Mouse (Mus musculus): Measurements from ENCODE around the gene Slc37a3. TPM values are rescaled to one million over a fixed set of nuclear protein-coding genes. Genes with fewer than 3 reads are reported as not detected.
A peak's percentile ranks its signal among the peaks of the same experiment; 100 is the strongest.

Slc37a3 gene
- polyA plus RNA-seq, 1 experiment from 2014 or later = 53.3 TPM

- H3K9ac ChIP-seq = no peak overlapping the region
- no peak overlapping the region for H3K4me2 ChIP-seq (replicated peaks)
- no peak overlapping the region for H3K4me3 ChIP-seq (replicated peaks)
- H3K36me3 ChIP-seq = no peaks in the 10 kb centered on the region
- no peak for ATAC-seq (ENCODE audit: insufficient number of reproducible peaks, low FRiP score, low TSS enrichment, low read depth)
- H3K27ac ChIP-seq (replicated peaks) = no peak overlapping the region; the same call in 1 of the 2 replicates
- 50% methylated on average over 2 of the region's 2 CpGs for WGBS
- no peaks in the 10 kb centered on the region for H3K9me3 ChIP-seq (replicated peaks)
- no peaks in the 10 kb centered on the region for H3K27me3 ChIP-seq
- peaks cover 11% of the 10 kb centered on the region for H3K4me1 ChIP-seq
Measured at GRCm38 (mm10) chr6:39318631-39319010, 58.9 kb downstream of the Slc37a3 start.

DNA sequence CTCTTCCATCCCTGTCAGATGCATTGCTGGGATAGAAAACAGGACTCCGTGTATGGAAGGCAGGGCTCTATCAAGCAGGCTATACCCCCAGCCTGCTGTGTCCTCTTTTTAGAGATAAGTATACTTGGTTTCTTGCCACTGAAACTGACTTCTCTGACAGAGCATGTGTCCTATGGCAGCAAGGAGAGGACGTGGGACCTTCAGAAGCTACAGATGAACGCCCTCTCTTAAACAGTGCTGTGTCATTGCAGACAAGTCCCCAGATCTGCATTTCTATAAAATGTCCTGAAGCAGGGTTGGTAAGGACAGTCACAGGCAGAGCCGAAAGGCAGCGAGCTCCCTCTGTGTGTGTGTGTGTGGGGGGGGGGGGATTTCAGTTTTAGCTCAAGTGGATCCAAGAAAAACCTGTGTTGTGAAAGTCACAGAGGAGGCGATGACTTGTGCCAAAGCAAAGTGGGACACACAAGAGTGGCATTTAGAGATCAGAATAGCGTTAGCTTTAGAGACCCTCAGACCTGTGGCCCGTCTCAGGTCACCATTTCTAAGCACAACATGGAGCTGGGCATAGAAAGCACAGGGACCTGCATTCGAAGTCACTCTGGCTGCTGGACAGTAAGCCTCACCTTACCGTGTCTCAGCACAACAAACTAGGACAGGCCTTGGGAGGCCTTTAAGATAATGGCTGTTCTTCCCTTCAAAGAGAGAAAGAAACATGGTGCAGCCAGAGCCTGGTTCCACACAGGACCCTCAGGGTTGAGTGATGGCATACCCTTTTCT lies 59.4 kb downstream of the Slc37a3 start:
- no peak overlapping the region for H3K4me3 ChIP-seq (replicated peaks)
- no peaks in the 10 kb centered on the region for H3K9me3 ChIP-seq (replicated peaks)
- H3K9ac ChIP-seq = no peak overlapping the region
- no peak overlapping the region for H3K27ac ChIP-seq (replicated peaks)
- no peak for ATAC-seq (ENCODE audit: insufficient number of reproducible peaks, low FRiP score, low TSS enrichment, low read depth)
- peaks cover 11% of the 10 kb centered on the region for H3K4me1 ChIP-seq
- 84% methylated on average over 10 of the region's 10 CpGs for WGBS
- no peaks in the 10 kb centered on the region for H3K27me3 ChIP-seq
- H3K4me2 ChIP-seq (replicated peaks) = no peak overlapping the region
- H3K36me3 ChIP-seq = no peaks in the 10 kb centered on the region

DNA sequence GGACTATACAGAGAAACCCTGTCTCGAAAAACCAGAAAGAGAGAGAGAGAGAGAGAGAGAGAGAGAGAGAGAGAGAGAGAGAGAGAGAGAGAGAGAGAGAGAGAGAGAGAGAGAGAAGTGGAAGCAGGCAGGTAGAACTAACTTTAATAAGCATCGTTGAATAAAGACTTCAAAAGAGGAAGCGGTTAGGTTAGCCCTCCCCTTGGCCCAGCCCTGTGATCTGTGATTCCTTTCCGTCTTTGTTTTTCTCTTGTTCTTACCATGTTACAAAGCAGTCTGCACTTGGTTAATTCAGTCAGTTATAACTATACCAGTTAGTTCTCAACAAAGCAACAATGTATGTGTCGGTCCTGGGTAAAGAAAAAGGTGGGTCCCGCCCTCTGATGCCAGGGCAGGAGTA lies 61.4 kb downstream of the Slc37a3 start:
- H3K9me3 ChIP-seq (replicated peaks) = no peaks in the 10 kb centered on the region
- 83% methylated on average over 6 of the region's 6 CpGs for whole genome bisulfite sequencing
- no peak overlapping the region for H3K27ac ChIP-seq (replicated peaks)
- no peak overlapping the region for H3K4me3 ChIP-seq (replicated peaks)
- H3K36me3 ChIP-seq = no peaks in the 10 kb centered on the region
- no peak overlapping the region for H3K9ac ChIP-seq
- H3K4me1 ChIP-seq = peaks cover 11% of the 10 kb centered on the region
- ATAC-seq (ENCODE audit: insufficient number of reproducible peaks, low FRiP score, low TSS enrichment, low read depth) = no peak
- no peak overlapping the region for H3K4me2 ChIP-seq (replicated peaks)
- no peaks in the 10 kb centered on the region for H3K27me3 ChIP-seq

DNA sequence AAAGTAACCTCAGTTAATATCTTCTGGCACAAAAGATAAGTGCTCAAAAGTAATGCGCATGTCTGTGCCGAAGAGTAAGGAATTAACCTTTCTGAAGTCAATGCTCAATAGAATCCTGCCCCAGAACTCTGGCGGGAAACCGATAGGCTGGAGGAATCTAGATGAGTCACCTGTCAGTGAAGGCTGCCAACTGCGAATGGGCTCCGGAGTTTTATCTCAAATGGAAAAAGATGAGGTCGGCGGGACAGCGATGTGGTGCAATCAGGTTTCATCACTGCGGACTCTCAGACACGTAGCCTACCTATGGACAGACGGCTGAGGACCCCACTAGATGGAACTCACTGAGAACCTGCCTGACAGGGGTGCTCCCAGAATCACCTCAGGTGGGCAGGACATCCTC lies 63.0 kb downstream of the Slc37a3 start:
- Histone ChIP-seq H3K4me1 (peaks cover 11% of the 10 kb centered on the region), H3K36me3 (no peaks in the 10 kb centered on the region), H3K9me3 (replicated peaks) (no peaks in the 10 kb centered on the region), H3K4me2 (replicated peaks) (no peak overlapping the region), H3K4me3 (replicated peaks) (no peak overlapping the region), H3K27ac (replicated peaks) (no peak overlapping the region), H3K9ac (no peak overlapping the region), H3K27me3 (no peaks in the 10 kb centered on the region)
- 88% methylated on average over 12 of the region's 12 CpGs for WGBS
- ATAC-seq (ENCODE audit: insufficient number of reproducible peaks, low FRiP score, low TSS enrichment, low read depth) = no peak

GRCm38 (mm10) chr6:39311786-39312185 lies 65.7 kb downstream of the Slc37a3 start:
- Histone ChIP-seq H3K36me3 (no peaks in the 10 kb centered on the region), H3K9me3 (replicated peaks) (no peaks in the 10 kb centered on the region), H3K4me2 (replicated peaks) (no peak overlapping the region), H3K9ac (no peak overlapping the region), H3K27ac (replicated peaks) (no peak overlapping the region), H3K27me3 (no peaks in the 10 kb centered on the region), H3K4me1 (no peaks in the 10 kb centered on the region), H3K4me3 (replicated peaks) (no peak overlapping the region)
- ATAC-seq (ENCODE audit: insufficient number of reproducible peaks, low FRiP score, low TSS enrichment, low read depth) = no peak
- WGBS = 77% methylated on average over 3 of the region's 3 CpGs

GRCm38 (mm10) chr6:39304371-39304874 lies 73.1 kb downstream of the Slc37a3 start:
- WGBS = 25% methylated on average over 6 of the region's 6 CpGs

DNA sequence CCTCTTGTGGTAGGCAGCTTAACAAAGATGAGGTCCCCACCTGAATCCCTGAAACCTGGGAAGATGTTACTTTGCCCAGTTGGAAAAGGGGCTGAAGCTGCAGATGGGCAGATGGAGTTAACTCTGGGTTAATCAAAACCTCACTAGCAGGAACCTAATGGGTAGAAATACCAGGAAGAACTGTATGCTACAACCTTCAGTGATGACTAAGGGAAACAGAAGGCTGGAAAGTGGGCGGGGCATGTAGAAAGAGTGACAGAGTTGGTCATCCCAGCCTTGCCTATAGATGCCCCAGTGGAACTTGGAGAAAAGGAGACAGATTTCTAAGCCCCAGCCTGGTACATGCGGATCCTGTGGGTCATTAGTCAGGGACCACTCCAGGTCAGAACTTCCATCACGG lies 76.0 kb downstream of the Slc37a3 start:
- Histone ChIP-seq H3K4me2 (replicated peaks) (no peak overlapping the region), H3K4me3 (replicated peaks) (no peak overlapping the region), H3K27me3 (no peaks in the 10 kb centered on the region), H3K27ac (replicated peaks) (no peak overlapping the region), H3K9me3 (replicated peaks) (no peaks in the 10 kb centered on the region), H3K9ac (no peak overlapping the region), H3K36me3 (no peaks in the 10 kb centered on the region), H3K4me1 (peaks cover 9% of the 10 kb centered on the region)
- 90% methylated on average over 3 of the region's 3 CpGs for WGBS
- ATAC-seq (ENCODE audit: insufficient number of reproducible peaks, low FRiP score, low TSS enrichment, low read depth) = no peak

More at GRCm38 (mm10) chr6:39304371-39304874, 73.1 kb downstream of the Slc37a3 start:
- Histone ChIP-seq H3K27ac (replicated peaks) (peak overlapping the region; percentile 29; the same call in 1 of the 2 replicates), H3K4me2 (replicated peaks) (no peak overlapping the region), H3K4me1 (peaks cover 9% of the 10 kb centered on the region), H3K9ac (no peak overlapping the region), H3K36me3 (no peaks in the 10 kb centered on the region), H3K4me3 (replicated peaks) (no peak overlapping the region), H3K9me3 (replicated peaks) (no peaks in the 10 kb centered on the region), H3K27me3 (no peaks in the 10 kb centered on the region)
- ATAC-seq (ENCODE audit: insufficient number of reproducible peaks, low FRiP score, low TSS enrichment, low read depth) = no peak

GRCm38 (mm10) chr6:39297079-39297478 lies 80.4 kb downstream of the Slc37a3 start:
- Histone ChIP-seq H3K9ac (no peak overlapping the region), H3K27me3 (no peaks in the 10 kb centered on the region), H3K36me3 (no peaks in the 10 kb centered on the region), H3K4me2 (replicated peaks) (no peak overlapping the region), H3K27ac (replicated peaks) (no peak overlapping the region), H3K4me1 (no peaks in the 10 kb centered on the region), H3K4me3 (replicated peaks) (no peak overlapping the region), H3K9me3 (replicated peaks) (no peaks in the 10 kb centered on the region)
- no peak for ATAC-seq (ENCODE audit: insufficient number of reproducible peaks, low FRiP score, low TSS enrichment, low read depth)
- WGBS = 91% methylated on average over 6 of the region's 6 CpGs

- no peak overlapping the region for H3K27ac ChIP-seq (replicated peaks)
- ATAC-seq (ENCODE audit: insufficient number of reproducible peaks, low FRiP score, low TSS enrichment, low read depth) = no peak
- WGBS = 70% methylated on average over 4 of the region's 4 CpGs
- no peaks in the 10 kb centered on the region for H3K4me1 ChIP-seq
- no peaks in the 10 kb centered on the region for H3K9me3 ChIP-seq (replicated peaks)
- H3K27me3 ChIP-seq = no peaks in the 10 kb centered on the region
- no peak overlapping the region for H3K9ac ChIP-seq
- no peak overlapping the region for H3K4me3 ChIP-seq (replicated peaks)
- no peaks in the 10 kb centered on the region for H3K36me3 ChIP-seq
- H3K4me2 ChIP-seq (replicated peaks) = no peak overlapping the region
Measured at GRCm38 (mm10) chr6:39296474-39296873, 81.0 kb downstream of the Slc37a3 start.

- Histone ChIP-seq H3K4me2 (replicated peaks) (no peak overlapping the region), H3K9ac (no peak overlapping the region), H3K4me3 (replicated peaks) (no peak overlapping the region), H3K27ac (replicated peaks) (no peak overlapping the region), H3K27me3 (no peaks in the 10 kb centered on the region), H3K36me3 (no peaks in the 10 kb centered on the region), H3K4me1 (no peaks in the 10 kb centered on the region), H3K9me3 (replicated peaks) (no peaks in the 10 kb centered on the region)
- WGBS = 45% methylated on average over 14 of the region's 14 CpGs
- ATAC-seq (ENCODE audit: insufficient number of reproducible peaks, low FRiP score, low TSS enrichment, low read depth) = no peak
Measured at GRCm38 (mm10) chr6:39295727-39296411, 81.6 kb downstream of the Slc37a3 start.

GRCm38 (mm10) chr6:39289721-39290120 lies 87.8 kb downstream of the Slc37a3 start:
- Histone ChIP-seq H3K4me3 (replicated peaks) (no peak overlapping the region), H3K9me3 (replicated peaks) (no peaks in the 10 kb centered on the region), H3K4me2 (replicated peaks) (no peak overlapping the region), H3K9ac (no peak overlapping the region), H3K27ac (replicated peaks) (no peak overlapping the region), H3K4me1 (peaks cover 8% of the 10 kb centered on the region; the same call in 1 of the 2 replicates), H3K36me3 (no peaks in the 10 kb centered on the region), H3K27me3 (no peaks in the 10 kb centered on the region)
- no peak for ATAC-seq (ENCODE audit: insufficient number of reproducible peaks, low FRiP score, low TSS enrichment, low read depth)
- WGBS = 72% methylated on average over 7 of the region's 7 CpGs
